Mouse (Mus musculus) forebrain, embryonic 15.5 days (tissue): Measurements from ENCODE around the gene Hirip3. TPM values are rescaled to one million over a fixed set of nuclear protein-coding genes. Genes with fewer than 3 reads are reported as not detected.

Experiments
- polyA plus RNA-seq: library from polyadenylated mRNA; unstranded; fragments of >200 nt; fragmentation: Nextera tagmentation; extraction: Ambion mirVana; gene quantifications from 2 replicates; pipeline ENCODE4 v1.2.1, GENCODE M21; 2015

Gene Hirip3
- polyA plus RNA-seq, 1 experiment from 2014 or later = 30.7 TPM

Other genes with a start within 250 kb of the Hirip3 start
- 4.9 and 5.9 TPM in 2 replicates for gene Nupr1, start 231.1 kb upstream of the Hirip3 start, polyA plus RNA-seq
- 54.7 and 55.4 TPM in 2 replicates for gene Sgf29, start 212.7 kb upstream of the Hirip3 start, polyA plus RNA-seq
- gene Sult1a1, start 185.5 kb upstream of the Hirip3 start, polyA plus RNA-seq = 2.8 TPM in 2 replicates
- gene Bola2, start 166.6 kb upstream of the Hirip3 start, polyA plus RNA-seq = 141 and 158 TPM in 2 replicates
- gene Slx1b, start 166.2 kb upstream of the Hirip3 start, polyA plus RNA-seq = 17.5 and 18.0 TPM in 2 replicates
- gene Coro1a, start 154.2 kb upstream of the Hirip3 start, polyA plus RNA-seq = 99.8 and 108 TPM in 2 replicates
- gene Mapk3, start 102.4 kb upstream of the Hirip3 start, polyA plus RNA-seq = 101 and 102 TPM in 2 replicates
- gene Gdpd3, start 95.6 kb upstream of the Hirip3 start, polyA plus RNA-seq = 1.5 and 1.7 TPM in 2 replicates
- 207 and 213 TPM in 2 replicates for gene Ypel3, start 85.0 kb upstream of the Hirip3 start, polyA plus RNA-seq
- 0.41 and 0.65 TPM in 2 replicates for gene Tbx6, start 80.5 kb upstream of the Hirip3 start, polyA plus RNA-seq
- gene Ppp4c, start 69.5 kb upstream of the Hirip3 start, polyA plus RNA-seq = 215 TPM in 2 replicates
- gene Fam57b, start 64.3 kb upstream of the Hirip3 start, polyA plus RNA-seq = 35.1 and 38.1 TPM in 2 replicates
- gene 4930451I11Rik, start 30.3 kb upstream of the Hirip3 start, polyA plus RNA-seq = not detected in 2 replicates
- 9.0 and 9.1 TPM in 2 replicates for gene Doc2a, start 14.6 kb upstream of the Hirip3 start, polyA plus RNA-seq
- gene Ino80e, start 405 bp downstream of the Hirip3 start, polyA plus RNA-seq = 86.2 and 98.8 TPM in 2 replicates
- gene Taok2, start 22.7 kb downstream of the Hirip3 start, polyA plus RNA-seq = 54.1 and 56.8 TPM in 2 replicates
- 36.2 and 38.6 TPM in 2 replicates for gene Tmem219, start 60.9 kb downstream of the Hirip3 start, polyA plus RNA-seq
- gene Kctd13, start 66.9 kb downstream of the Hirip3 start, polyA plus RNA-seq = 132 and 136 TPM in 2 replicates
- 5.6 and 6.9 TPM in 2 replicates for gene Asphd1, start 87.6 kb downstream of the Hirip3 start, polyA plus RNA-seq
- gene Sez6l2, start 88.6 kb downstream of the Hirip3 start, polyA plus RNA-seq = 25.5 and 32.0 TPM in 2 replicates
- gene Cdipt, start 113.9 kb downstream of the Hirip3 start, polyA plus RNA-seq = 104 and 105 TPM in 2 replicates
- 0.56 and 0.88 TPM in 2 replicates for gene Cdiptos, start 114.1 kb downstream of the Hirip3 start, polyA plus RNA-seq
- gene Mvp, start 152.6 kb downstream of the Hirip3 start, polyA plus RNA-seq = 3.0 and 3.5 TPM in 2 replicates
- not detected in 2 replicates for gene Pagr1b, start 154.5 kb downstream of the Hirip3 start, polyA plus RNA-seq
- 32.2 and 40.4 TPM in 2 replicates for gene Pagr1a, start 155.4 kb downstream of the Hirip3 start, polyA plus RNA-seq
- gene Gm42742, start 159.1 kb downstream of the Hirip3 start, polyA plus RNA-seq = 67.9 and 75.6 TPM in 2 replicates
- gene Prrt2, start 159.2 kb downstream of the Hirip3 start, polyA plus RNA-seq = 18.0 and 19.8 TPM in 2 replicates
- 79.3 and 84.0 TPM in 2 replicates for gene Maz, start 165.1 kb downstream of the Hirip3 start, polyA plus RNA-seq
- gene Kif22, start 180.5 kb downstream of the Hirip3 start, polyA plus RNA-seq = 67.6 and 69.0 TPM in 2 replicates
- gene Zg16, start 225.4 kb downstream of the Hirip3 start, polyA plus RNA-seq = not detected in 2 replicates
- gene AI467606, start 229.4 kb downstream of the Hirip3 start, polyA plus RNA-seq = 1.3 and 1.6 TPM in 2 replicates